Mouse (Mus musculus): ENCODE measurements around the gene Crebrf. TPM values are rescaled to one million over a fixed set of nuclear protein-coding genes. Genes with fewer than 3 reads are reported as not detected.

The Crebrf gene
- total RNA-seq, 2 experiments from 2014 or later = 37.7 to 47.2 TPM

DNA sequence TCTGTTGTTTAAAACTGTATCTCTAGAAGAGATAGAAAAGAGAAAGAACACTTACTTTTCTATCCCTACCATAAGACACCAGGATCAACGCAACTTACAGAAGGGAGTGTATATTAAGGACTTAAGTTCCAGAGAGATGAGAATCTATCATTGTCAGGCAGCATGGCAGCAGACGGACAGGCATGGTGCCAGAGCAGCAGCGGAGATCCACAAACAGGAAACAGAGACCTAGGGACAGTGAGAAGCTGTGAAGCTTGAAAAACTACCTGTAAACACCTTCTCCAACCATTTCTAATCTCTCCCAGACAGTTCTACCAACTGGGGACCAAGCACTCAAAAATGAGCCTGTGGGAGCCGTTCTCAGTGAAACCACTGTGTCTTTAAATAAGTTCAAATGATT, 11.8 kb upstream of the Crebrf start:
- DNase-seq (ENCODE audit: low spot score) = no peak

- DNase-seq (ENCODE audit: low spot score) = no peak
Observed at GRCm38 (mm10) chr17:26705463-26706359, 9.7 kb upstream of the Crebrf start.

GRCm38 (mm10) chr17:26707066-26707465, 8.4 kb upstream of the Crebrf start:
- no peak for DNase-seq (ENCODE audit: low spot score)

- DNase-seq (ENCODE audit: low spot score) = no peak
Observed at GRCm38 (mm10) chr17:26708499-26708898, 7.0 kb upstream of the Crebrf start.

DNA sequence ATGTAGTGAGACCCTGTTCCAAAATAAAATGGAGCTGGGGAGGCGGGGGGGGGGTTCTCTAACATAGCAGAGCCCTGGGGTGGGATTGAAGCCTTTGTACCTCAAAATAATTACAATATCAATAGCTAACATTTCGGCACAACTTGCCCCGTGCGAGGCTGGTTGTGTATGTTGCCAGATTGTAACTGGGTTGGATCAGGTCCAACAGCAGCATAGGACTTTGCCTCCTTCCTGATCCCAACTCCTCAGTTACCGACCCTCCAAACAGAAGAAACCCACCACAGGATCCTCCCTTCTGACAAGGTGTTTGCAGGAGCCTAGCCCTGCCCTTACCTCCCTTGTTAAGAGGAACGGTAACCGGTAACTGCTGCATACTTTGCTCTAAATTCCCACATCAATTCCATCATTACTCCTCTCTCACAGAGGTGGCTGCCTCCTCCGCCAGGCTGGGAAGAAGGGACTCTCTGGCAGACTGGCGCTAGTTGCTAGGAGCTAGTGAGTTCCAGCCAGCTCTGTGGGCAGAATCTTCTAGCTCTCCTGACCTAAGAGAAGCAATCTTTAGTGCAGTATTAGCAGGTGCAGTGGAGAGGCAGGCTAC, 6.4 kb upstream of the Crebrf start:
- DNase-seq (ENCODE audit: low spot score) = no peak

GRCm38 (mm10) chr17:26710049-26710448, 5.4 kb upstream of the Crebrf start:
- no peak for DNase-seq (ENCODE audit: low spot score)

DNA sequence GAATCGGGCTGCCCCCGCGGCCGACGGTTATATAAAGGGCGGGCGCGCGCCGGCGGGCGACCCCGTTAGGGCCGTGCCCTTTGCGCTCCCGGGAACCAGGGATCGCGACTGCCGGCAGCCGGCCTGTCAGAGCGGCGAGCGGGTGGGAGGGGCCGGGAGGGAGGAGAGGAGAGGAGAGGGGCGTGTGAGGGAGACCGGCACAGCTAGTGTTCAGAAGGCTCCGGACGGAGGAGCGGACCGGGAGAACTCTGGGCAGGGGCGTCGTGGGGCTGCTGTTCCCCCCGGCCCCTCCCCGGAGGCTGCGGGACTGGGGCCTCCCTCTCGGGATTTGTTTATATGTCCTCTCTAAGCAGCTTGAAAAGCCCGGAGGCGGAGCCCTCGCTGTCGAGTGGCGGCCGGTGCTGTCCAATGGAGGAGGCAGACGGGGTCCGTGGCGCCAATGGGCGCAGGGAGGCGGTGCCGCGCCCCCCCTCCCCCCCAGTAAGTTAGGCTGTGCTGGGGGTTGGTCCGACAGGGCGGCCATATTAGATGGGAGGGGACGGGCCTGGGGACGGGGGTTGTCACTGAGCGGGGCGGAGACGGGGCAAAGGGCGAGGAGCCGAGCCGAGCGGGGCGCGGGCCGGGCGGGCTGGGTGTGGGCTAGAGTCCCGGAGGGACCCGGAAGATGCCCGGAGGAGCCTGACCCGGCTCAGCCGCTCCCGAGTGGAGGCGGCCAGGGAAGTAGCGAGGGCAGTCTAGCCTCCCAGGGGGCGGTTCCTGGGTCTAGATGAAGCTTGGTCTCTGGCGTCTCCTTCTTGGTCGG, 667 bp downstream of the Crebrf start:
- DNase-seq (ENCODE audit: low spot score) = peak; percentile 96

DNA sequence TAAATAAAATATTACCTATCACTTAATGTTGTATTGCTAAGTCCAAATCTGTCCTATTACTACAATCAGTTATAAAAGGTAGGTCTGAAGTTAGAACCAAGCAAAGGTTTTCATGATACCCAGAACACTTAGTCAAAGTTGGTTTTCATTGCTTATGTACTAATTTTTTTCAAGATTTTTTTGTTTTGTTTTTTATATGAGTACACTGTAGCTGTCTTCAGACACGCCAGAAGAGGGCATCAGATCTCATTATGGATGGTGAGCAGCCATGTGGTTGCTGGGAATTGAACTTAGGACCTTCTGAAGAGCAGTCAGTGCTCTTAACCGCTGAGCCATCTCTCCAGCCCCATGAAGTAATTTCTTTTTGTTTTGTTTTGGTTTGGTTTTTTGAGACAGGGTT, 2.4 kb downstream of the Crebrf start:
- no peak for DNase-seq (ENCODE audit: low spot score)

GRCm38 (mm10) chr17:26719405-26719804, 4.0 kb downstream of the Crebrf start:
- no peak for DNase-seq (ENCODE audit: low spot score)

GRCm38 (mm10) chr17:26721802-26722201, 6.4 kb downstream of the Crebrf start:
- no peak for DNase-seq (ENCODE audit: low spot score)

- DNase-seq (ENCODE audit: low spot score) = no peak
Observed at GRCm38 (mm10) chr17:26724790-26725189, 9.3 kb downstream of the Crebrf start.

GRCm38 (mm10) chr17:26726674-26727073, 11.2 kb downstream of the Crebrf start:
- DNase-seq (ENCODE audit: low spot score) = no peak

DNA sequence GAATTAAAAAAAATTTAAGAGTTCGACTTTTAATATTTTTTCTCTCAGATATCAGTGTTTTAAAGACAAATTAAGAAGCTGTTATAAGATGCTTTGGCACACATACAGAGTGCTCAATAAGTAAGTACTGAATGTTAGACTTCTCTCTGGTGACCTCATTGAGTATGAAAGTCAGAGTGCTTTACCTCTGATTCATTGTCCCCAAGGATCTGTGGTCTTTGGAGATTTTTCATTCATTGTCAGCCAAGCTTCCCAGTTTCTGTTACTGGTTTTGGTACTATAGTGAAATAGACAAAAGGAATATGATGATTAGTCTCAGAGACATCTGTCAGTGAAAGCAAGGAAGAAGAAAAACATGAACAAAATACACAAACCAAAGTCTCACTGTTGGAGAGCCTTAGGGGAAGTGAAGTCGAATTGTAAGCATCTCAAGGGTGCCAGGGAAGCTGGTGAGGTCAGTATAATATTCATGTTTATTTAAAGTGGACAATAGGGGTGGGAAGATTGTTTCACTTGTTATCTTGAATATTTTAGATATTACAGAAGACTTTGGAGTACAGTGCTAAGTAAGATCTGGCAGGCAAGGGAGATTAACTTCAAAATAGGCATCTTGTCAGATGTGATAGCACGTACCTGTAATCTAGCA, 11.8 kb downstream of the Crebrf start:
- peak; percentile 29 for DNase-seq (ENCODE audit: low spot score)

DNA sequence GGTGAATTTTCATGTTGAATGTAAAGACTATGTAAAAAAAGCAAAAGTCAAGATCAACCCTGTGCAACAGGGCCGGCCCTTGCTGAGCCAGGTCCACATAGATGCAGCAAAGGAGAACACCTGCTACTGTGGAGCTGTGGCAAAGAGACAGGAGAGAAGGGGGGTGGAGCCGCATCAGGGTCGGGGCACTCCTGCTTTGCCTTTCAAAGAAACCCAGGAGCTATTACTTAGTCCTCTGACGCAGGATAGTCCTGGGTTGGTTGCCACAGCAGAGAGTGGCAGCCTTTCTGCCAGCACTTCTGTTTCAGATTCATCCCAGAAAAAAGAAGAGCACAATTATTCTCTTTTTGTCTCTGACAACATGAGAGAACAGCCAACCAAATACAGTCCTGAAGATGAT, 27.1 kb downstream of the Crebrf start:
- DNase-seq (ENCODE audit: low spot score) = no peak

GRCm38 (mm10) chr17:26743294-26743693, 27.8 kb downstream of the Crebrf start:
- no peak for DNase-seq (ENCODE audit: low spot score)

DNA sequence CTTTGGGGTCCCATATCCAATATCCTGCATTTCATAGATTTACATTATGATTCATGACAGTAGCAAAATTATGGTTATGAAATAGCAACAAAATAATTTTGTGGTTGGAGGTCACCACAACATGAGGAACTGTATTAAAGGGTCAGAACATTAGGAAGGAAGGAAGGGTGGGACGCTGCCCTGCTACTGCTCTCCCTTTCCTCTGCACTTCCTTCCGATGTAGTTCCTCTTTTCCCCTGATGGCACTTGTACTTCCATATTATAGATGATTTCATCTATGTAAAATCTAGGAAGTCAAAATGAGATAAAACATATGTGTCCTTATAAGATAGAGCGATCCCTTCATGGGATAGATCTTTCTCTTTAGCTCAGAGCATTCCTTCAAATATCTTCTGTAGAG, 34.5 kb downstream of the Crebrf start:
- DNase-seq (ENCODE audit: low spot score) = no peak

GRCm38 (mm10) chr17:26752297-26752696, 36.8 kb downstream of the Crebrf start:
- no peak for DNase-seq (ENCODE audit: low spot score)

- peak; percentile 6 for DNase-seq (ENCODE audit: low spot score)
Observed at GRCm38 (mm10) chr17:26753476-26753875, 38.0 kb downstream of the Crebrf start.

- DNase-seq (ENCODE audit: low spot score) = no peak
Observed at GRCm38 (mm10) chr17:26767100-26767753, 51.8 kb downstream of the Crebrf start.

- DNase-seq (ENCODE audit: low spot score) = no peak
Observed at GRCm38 (mm10) chr17:26767754-26768124, 52.3 kb downstream of the Crebrf start.

DNA sequence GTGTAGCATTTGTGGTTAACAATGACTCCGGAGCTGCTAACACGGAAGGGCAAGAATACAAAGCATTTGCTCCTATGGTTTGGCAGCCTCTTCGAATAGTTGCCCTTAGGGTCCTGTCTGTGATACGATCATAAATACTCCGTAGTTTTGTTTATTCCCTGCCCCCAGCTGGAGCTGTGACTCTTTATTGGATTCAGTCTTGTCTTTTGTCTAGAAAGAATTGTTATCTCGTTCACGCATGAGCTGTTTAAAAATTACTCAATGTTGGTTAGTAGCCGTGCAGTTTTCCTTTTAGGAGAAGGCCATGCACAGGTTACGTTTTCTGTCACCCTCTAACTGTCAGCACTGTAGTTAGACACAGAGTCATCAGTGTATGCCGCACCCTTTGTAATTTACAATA, 60.8 kb downstream of the Crebrf start:
- DNase-seq (ENCODE audit: low spot score) = no peak

All from gastrocnemius, adult 18-20 months (tissue).